Mouse (Mus musculus): Measurements from ENCODE around the gene Celf1. TPM values are rescaled to one million over a fixed set of nuclear protein-coding genes. Genes with fewer than 3 reads are reported as not detected.
"Not testable (repeated sequence)": the region's sequence is repeated elsewhere in the genome, so short reads cannot be mapped to it uniquely, and the experiment has no call there.

Gene Celf1
- 65.0 and 68.0 TPM in 2 replicates for polyA plus RNA-seq (2014; fragmentation: Nextera tagmentation; extraction: Ambion mirVana)

DNA sequence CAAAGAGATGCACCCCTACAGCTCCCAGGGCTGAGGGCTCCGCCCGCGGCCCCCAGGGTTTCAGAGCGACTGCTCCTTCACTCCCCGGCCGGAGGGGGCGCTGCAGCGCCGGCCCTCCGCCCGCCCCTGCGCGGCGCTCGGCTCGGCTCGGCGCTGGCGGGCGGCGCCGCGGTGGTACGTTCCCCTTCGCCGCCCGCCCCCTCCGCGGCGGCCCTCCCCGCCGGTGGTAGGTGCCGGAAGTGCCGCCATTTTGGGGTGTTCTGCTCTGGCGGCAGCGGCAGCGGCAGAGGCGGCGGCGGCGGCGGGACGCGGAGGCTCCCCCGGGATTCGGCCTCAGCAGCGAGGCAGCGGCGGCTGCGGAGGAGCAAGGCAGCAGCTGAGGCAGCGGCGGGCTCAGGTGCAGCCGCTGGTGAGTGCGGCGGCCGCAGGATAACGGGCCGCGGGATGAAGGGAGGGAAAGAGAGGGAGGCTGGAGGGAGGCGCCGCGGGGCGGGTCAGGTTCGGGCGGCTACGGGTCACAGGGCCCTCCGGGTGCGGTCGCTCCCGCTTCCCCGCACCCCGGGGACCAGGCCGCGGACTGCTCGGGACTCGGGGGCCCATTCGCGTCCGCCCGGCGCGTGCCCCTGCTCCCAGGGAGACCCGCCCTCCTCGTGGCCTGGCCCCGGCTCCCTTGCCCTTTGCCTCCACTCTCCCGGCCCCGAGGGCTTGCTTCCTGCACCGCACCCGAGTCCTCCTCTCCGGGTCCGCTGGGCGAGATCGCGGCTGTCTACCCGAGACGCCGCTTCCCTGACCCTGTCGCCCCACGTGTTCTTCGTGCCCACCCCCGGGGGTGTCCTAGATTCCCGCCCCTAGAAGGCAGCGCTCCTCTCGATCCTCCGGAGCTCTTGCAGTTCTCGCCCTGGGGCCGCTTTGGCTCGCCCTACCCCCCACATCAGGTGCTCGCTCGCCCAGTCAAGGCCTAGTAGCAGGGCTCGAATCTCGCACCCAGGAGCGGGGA is at the start of gene Celf1:
Celf1 (plus strand) TSS at position 150 of the 997 bp plus-strand sequence.
- no peaks in the 10 kb centered on the region for H3K9me3 ChIP-seq (ENCODE audit: low read depth, low read length)
- under 1% methylated on average over 97 of the region's 113 CpGs for WGBS
- peak within 1 kb of the TSS; percentile 92 for H3K27ac ChIP-seq (ENCODE audit: low read depth)
- H3K4me2 ChIP-seq = peak within 1 kb of the TSS; percentile 75
- peak within 1 kb of the TSS; percentile 99 for H3K4me3 ChIP-seq (ENCODE audit: low read depth, low read length)
- peak; percentile 48 for TF ChIP-seq CTCF (IDR thresholded peaks at IDR 0.05; ENCODE audit: low read depth)
- DNase-seq = peak; percentile 94
- no peaks in the 10 kb centered on the region for H3K27me3 ChIP-seq (ENCODE audit: insufficient read depth, low read length)
- H3K9ac ChIP-seq = peak within 1 kb of the TSS; percentile 93
- no peaks in the 10 kb centered on the region for H3K36me3 ChIP-seq (ENCODE audit: insufficient read depth)
- H3K4me1 ChIP-seq (ENCODE audit: insufficient read depth) = peaks cover 16% of the 10 kb centered on the region
- peak; percentile 97 for ATAC-seq (ENCODE audit: insufficient read depth)

DNA sequence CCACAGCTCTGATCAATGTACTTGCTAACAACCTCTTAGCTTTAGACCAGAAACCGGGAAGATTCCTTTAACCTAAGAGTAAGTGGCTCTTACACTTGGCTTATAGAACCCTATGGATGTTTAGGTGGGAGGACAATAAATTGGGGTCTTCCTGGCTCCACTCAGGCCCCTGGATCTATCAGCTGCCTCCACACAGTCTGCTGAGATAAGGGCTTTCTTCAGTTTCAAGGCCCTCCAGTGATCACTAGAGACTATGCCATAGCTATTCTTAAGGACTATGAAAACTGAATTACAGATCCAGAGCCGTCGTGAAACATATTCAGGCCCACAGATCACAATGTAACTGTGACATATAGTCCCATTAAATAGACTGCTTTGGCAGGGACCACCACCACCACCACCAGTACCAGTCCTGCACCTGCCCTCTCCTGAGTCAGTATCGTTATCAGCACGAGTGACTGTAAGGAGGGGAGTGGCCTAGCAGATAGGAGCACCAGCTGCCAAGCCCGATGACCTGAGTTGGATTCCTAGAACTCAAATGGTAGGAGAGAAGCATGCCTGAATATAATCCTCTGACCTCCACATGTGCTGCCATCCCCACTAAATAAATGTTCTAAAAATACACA is 46.4 kb upstream of the Celf1 start:
- WGBS = 82% methylated on average over 6 of the region's 6 CpGs
- Histone ChIP-seq H3K36me3 (ENCODE audit: insufficient read depth) (peaks cover 55% of the 10 kb centered on the region), H3K9me3 (ENCODE audit: low read depth, low read length) (no peaks in the 10 kb centered on the region), H3K4me3 (ENCODE audit: low read depth, low read length) (no peak overlapping the region), H3K27ac (ENCODE audit: low read depth) (no peak overlapping the region), H3K9ac (no peak overlapping the region), H3K4me2 (no peak overlapping the region), H3K27me3 (ENCODE audit: insufficient read depth, low read length) (peaks cover 14% of the 10 kb centered on the region), H3K4me1 (ENCODE audit: insufficient read depth) (no peaks in the 10 kb centered on the region; the same call in 1 of the 2 replicates)
- DNase-seq = no peak
- ATAC-seq (ENCODE audit: insufficient read depth) = no peak
- TF ChIP-seq CTCF (IDR thresholded peaks at IDR 0.05; ENCODE audit: low read depth) = no peak

DNA sequence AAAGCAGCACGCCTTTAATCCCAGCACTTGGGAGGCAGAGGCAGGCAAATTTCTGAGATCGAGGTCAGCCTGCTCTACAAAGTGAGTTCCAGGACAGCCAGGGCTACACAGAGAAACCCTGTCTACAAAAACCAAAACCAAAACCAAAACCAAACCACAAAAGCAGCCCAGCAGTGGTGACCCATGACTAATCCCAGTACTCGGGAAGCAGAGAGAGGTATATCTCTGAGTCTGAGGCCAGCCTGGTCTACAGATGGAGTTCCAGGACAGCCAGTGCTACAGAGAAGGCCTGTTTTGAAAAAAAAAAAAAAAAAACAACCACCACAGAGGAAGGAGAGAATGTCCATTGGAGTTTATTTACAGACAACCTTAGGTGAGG is 45.9 kb upstream of the Celf1 start:
- H3K27ac ChIP-seq (ENCODE audit: low read depth); DNase-seq; H3K27me3 ChIP-seq (ENCODE audit: insufficient read depth, low read length); H3K9me3 ChIP-seq (ENCODE audit: low read depth, low read length); H3K4me1 ChIP-seq (ENCODE audit: insufficient read depth); ATAC-seq (ENCODE audit: insufficient read depth); H3K4me3 ChIP-seq (ENCODE audit: low read depth, low read length); H3K4me2 ChIP-seq; H3K9ac ChIP-seq: not testable (repeated sequence)
- 95% methylated on average over 3 of the region's 3 CpGs for WGBS
- peaks cover 59% of the 10 kb centered on the region for H3K36me3 ChIP-seq (ENCODE audit: insufficient read depth)

DNA sequence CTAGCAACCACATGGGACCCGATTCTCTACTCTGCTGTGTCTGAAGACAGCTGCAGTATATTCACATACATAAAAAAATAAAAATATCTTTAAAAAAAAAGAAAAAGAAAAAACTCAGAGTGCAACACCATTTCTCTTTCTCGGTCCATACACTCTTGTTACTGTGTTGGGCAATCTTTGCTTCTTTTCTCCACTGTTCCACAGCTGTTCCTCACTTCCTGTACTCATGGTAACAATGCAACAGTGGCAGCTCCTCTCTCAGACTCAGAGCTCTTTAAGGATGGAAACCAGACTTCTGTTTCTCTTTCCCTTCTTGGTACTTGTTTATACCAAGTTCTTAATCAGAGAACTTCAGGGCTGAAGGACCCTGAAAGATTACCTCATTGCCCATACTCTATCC is 36.8 kb upstream of the Celf1 start:
- H3K9ac ChIP-seq = peak overlapping the region; percentile 95
- no peaks in the 10 kb centered on the region for H3K9me3 ChIP-seq (ENCODE audit: low read depth, low read length)
- H3K4me1 ChIP-seq (ENCODE audit: insufficient read depth) = peaks cover 5% of the 10 kb centered on the region; the same call in 1 of the 2 replicates
- H3K36me3 ChIP-seq (ENCODE audit: insufficient read depth) = peaks cover 53% of the 10 kb centered on the region
- H3K4me2 ChIP-seq = peak overlapping the region; percentile 74
- 74% methylated on average over 2 of the region's 2 CpGs for WGBS
- no peaks in the 10 kb centered on the region for H3K27me3 ChIP-seq (ENCODE audit: insufficient read depth, low read length)
- no peak for TF ChIP-seq CTCF (IDR thresholded peaks at IDR 0.05; ENCODE audit: low read depth)
- no peak overlapping the region for H3K27ac ChIP-seq (ENCODE audit: low read depth)
- DNase-seq (peak; percentile 25), ATAC-seq (ENCODE audit: insufficient read depth) (no peak)
- peak overlapping the region; percentile 93 for H3K4me3 ChIP-seq (ENCODE audit: low read depth, low read length)

DNA sequence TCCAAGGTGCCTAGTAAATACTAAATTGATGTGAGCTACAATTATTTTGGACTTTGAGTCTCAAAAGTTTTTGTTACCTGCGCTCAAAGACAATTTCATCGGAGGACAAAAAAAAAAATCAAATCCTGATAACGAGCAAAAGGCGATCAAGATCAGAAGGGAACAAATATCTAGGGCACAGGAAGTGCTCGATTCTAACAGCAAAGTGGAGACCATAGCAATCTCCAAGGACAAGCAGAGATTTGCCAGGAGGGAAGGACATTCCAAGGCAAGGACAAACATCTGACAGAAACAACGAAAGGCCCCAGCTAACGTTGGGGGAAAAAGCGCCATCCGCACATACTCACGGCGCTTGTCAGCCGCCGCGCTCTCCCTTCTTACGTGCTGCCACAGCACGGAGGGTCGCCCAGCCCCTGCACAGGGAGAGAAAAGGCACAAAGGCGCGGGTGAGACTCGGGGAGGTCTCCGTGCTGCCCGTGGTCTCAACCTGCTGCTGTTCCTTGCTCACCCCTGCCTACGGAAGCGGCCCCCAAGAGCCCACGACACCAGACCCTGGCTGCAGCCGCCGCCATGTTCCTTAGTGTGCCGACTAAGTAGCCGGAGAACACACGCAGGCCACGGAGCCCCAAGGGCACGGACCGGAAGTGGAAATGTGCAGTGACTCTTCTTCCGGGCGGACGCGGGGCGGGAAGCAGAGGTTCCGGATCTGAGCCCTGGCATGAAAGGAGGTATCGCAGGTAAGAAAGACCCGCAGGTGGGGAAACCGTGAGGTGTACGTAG is 35.9 kb upstream of the Celf1 start, which contains the start of the genes Kbtbd4 and Ndufs3:
Kbtbd4 (plus strand) TSS at position 665 of the 780 bp plus-strand sequence.
Ndufs3 (minus strand) TSS at position 752 of the 780 bp plus-strand sequence.
- peak; percentile 95 for ATAC-seq (ENCODE audit: insufficient read depth)
- no peak for TF ChIP-seq CTCF (IDR thresholded peaks at IDR 0.05; ENCODE audit: low read depth)
- Histone ChIP-seq H3K4me2 (peak within 1 kb of the TSS; percentile 74), H3K4me3 (ENCODE audit: low read depth, low read length) (peak within 1 kb of the TSS; percentile 93), H3K27ac (ENCODE audit: low read depth) (peak within 1 kb of the TSS; percentile 95), H3K9me3 (ENCODE audit: low read depth, low read length) (no peaks in the 10 kb centered on the region), H3K36me3 (ENCODE audit: insufficient read depth) (peaks cover 54% of the 10 kb centered on the region), H3K4me1 (ENCODE audit: insufficient read depth) (peaks cover 5% of the 10 kb centered on the region; the same call in 1 of the 2 replicates), H3K9ac (peak within 1 kb of the TSS; percentile 95), H3K27me3 (ENCODE audit: insufficient read depth, low read length) (no peaks in the 10 kb centered on the region)
- under 1% methylated on average over 43 of the region's 43 CpGs for WGBS
- peak; percentile 96 for DNase-seq

DNA sequence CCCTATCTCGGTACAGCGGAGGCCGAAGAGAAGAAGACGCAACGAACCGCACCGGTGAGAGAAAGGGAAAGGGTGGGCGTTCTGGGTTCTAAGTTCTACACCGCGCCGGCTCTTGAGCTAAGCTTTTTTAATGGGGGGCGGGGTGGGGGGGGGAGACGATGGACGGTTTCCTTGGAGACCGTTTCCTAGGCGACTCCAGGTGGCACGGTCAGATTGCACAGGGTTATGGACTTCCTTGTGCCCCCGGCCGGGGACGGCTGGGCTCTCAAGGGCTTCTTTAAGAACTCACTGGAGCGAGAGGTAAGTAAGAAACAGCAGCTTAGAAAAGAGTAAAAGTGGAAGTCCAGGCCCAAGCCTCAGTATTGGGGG is 35.3 kb upstream of the Celf1 start:
- Histone ChIP-seq H3K9me3 (ENCODE audit: low read depth, low read length) (no peaks in the 10 kb centered on the region), H3K27me3 (ENCODE audit: insufficient read depth, low read length) (no peaks in the 10 kb centered on the region), H3K36me3 (ENCODE audit: insufficient read depth) (peaks cover 59% of the 10 kb centered on the region), H3K9ac (peak overlapping the region; percentile 95), H3K27ac (ENCODE audit: low read depth) (peak overlapping the region; percentile 95), H3K4me1 (ENCODE audit: insufficient read depth) (peaks cover 5% of the 10 kb centered on the region; the same call in 1 of the 2 replicates), H3K4me2 (peak overlapping the region; percentile 74), H3K4me3 (ENCODE audit: low read depth, low read length) (peak overlapping the region; percentile 93)
- ATAC-seq (ENCODE audit: insufficient read depth) = peak; percentile 71
- WGBS = 0% methylated on average over 21 of the region's 21 CpGs
- DNase-seq = no peak
- no peak for TF ChIP-seq CTCF (IDR thresholded peaks at IDR 0.05; ENCODE audit: low read depth)

All from lung, embryonic 14.5 days (tissue).